Mouse (Mus musculus): ENCODE measurements at regions not wholly inside any gene's neighbourhood (a gene's known extent, or its start where the extent isn't known, plus 50 kb on each side); places are given as distances from the start of the nearest gene placed in this dataset.

GRCm38 (mm10) chr3:42228399-42228755 lies 486.0 kb downstream of the D3Ertd751e start:
- no peak for DNase-seq (ENCODE audit: low spot score)
- Histone ChIP-seq H3K27ac (replicated peaks) (no peak overlapping the region), H3K9ac (ENCODE audit: low read length) (no peak overlapping the region), H3K9me3 (ENCODE audit: control insufficient read depth, low read length) (no peaks in the 10 kb centered on the region), H3K4me3 (ENCODE audit: low read depth, low read length) (no peak overlapping the region), H3K4me2 (replicated peaks; ENCODE audit: low read depth) (no peak overlapping the region), H3K4me1 (replicated peaks; ENCODE audit: control insufficient read depth, insufficient read depth) (no peaks in the 10 kb centered on the region), H3K27me3 (ENCODE audit: control insufficient read depth, insufficient read depth, low read length) (no peaks in the 10 kb centered on the region), H3K36me3 (ENCODE audit: control insufficient read depth, insufficient read depth, low read length) (no peaks in the 10 kb centered on the region)
- ATAC-seq (ENCODE audit: low FRiP score, low TSS enrichment): no peak
- WGBS: 78% methylated on average over 3 of the region's 3 CpGs
- TF ChIP-seq CTCF (IDR thresholded peaks at IDR 0.05; ENCODE audit: low read depth): no peak
- TF ChIP-seq EP300 (optimal IDR thresholded peaks at IDR 0.05): no peak

GRCm38 (mm10) chr3:42232268-42232667 lies 489.9 kb downstream of the D3Ertd751e start:
- Histone ChIP-seq H3K9me3 (ENCODE audit: control insufficient read depth, low read length) (no peaks in the 10 kb centered on the region), H3K27me3 (ENCODE audit: control insufficient read depth, insufficient read depth, low read length) (no peaks in the 10 kb centered on the region), H3K4me1 (replicated peaks; ENCODE audit: control insufficient read depth, insufficient read depth) (no peaks in the 10 kb centered on the region), H3K27ac (replicated peaks) (no peak overlapping the region), H3K4me3 (ENCODE audit: low read depth, low read length) (no peak overlapping the region), H3K9ac (ENCODE audit: low read length) (no peak overlapping the region), H3K36me3 (ENCODE audit: control insufficient read depth, insufficient read depth, low read length) (no peaks in the 10 kb centered on the region), H3K4me2 (replicated peaks; ENCODE audit: low read depth) (no peak overlapping the region)
- 60% methylated on average over 5 of the region's 5 CpGs for WGBS
- ATAC-seq (ENCODE audit: low FRiP score, low TSS enrichment) (no peak), DNase-seq (ENCODE audit: low spot score) (no peak)
- TF ChIP-seq EP300 (optimal IDR thresholded peaks at IDR 0.05) (no peak), CTCF (IDR thresholded peaks at IDR 0.05; ENCODE audit: low read depth) (no peak)

GRCm38 (mm10) chr3:42233756-42234155 lies 491.3 kb downstream of the D3Ertd751e start:
- no peaks in the 10 kb centered on the region for H3K36me3 ChIP-seq (ENCODE audit: control insufficient read depth, insufficient read depth, low read length)
- H3K27me3 ChIP-seq (ENCODE audit: control insufficient read depth, insufficient read depth, low read length): no peaks in the 10 kb centered on the region
- no peak overlapping the region for H3K27ac ChIP-seq (replicated peaks)
- H3K4me1 ChIP-seq (replicated peaks; ENCODE audit: control insufficient read depth, insufficient read depth): no peaks in the 10 kb centered on the region
- no peak overlapping the region for H3K9ac ChIP-seq (ENCODE audit: low read length)
- no peak overlapping the region for H3K4me3 ChIP-seq (ENCODE audit: low read depth, low read length)
- no peak for ATAC-seq (ENCODE audit: low FRiP score, low TSS enrichment)
- WGBS: 78% methylated on average over 3 of the region's 3 CpGs
- no peak for DNase-seq (ENCODE audit: low spot score)
- no peak for TF ChIP-seq CTCF (IDR thresholded peaks at IDR 0.05; ENCODE audit: low read depth)
- no peak for TF ChIP-seq EP300 (optimal IDR thresholded peaks at IDR 0.05)
- no peak overlapping the region for H3K4me2 ChIP-seq (replicated peaks; ENCODE audit: low read depth)
- H3K9me3 ChIP-seq (ENCODE audit: control insufficient read depth, low read length): no peaks in the 10 kb centered on the region

GRCm38 (mm10) chr3:42235515-42235914 lies 493.1 kb downstream of the D3Ertd751e start:
- Histone ChIP-seq H3K9me3 (ENCODE audit: control insufficient read depth, low read length) (no peaks in the 10 kb centered on the region), H3K4me2 (replicated peaks; ENCODE audit: low read depth) (no peak overlapping the region), H3K36me3 (ENCODE audit: control insufficient read depth, insufficient read depth, low read length) (no peaks in the 10 kb centered on the region), H3K27me3 (ENCODE audit: control insufficient read depth, insufficient read depth, low read length) (no peaks in the 10 kb centered on the region), H3K9ac (ENCODE audit: low read length) (no peak overlapping the region), H3K27ac (replicated peaks) (no peak overlapping the region), H3K4me3 (ENCODE audit: low read depth, low read length) (no peak overlapping the region), H3K4me1 (replicated peaks; ENCODE audit: control insufficient read depth, insufficient read depth) (no peaks in the 10 kb centered on the region)
- no peak for TF ChIP-seq EP300 (optimal IDR thresholded peaks at IDR 0.05)
- TF ChIP-seq CTCF (IDR thresholded peaks at IDR 0.05; ENCODE audit: low read depth): no peak
- DNase-seq (ENCODE audit: low spot score) (no peak), ATAC-seq (ENCODE audit: low FRiP score, low TSS enrichment) (no peak)
- WGBS: 54% methylated on average over 1 of the region's 1 CpGs
